Mouse (Mus musculus) megakaryocyte, embryonic 14.5 days (primary cell): ENCODE measurements around the gene Gramd1a.

Experiments used
- FLI1 ChIP-seq: IDR thresholded peaks from 2 replicates; pipeline ENCODE4 v1.6.1; 2012; ENCODE audit warnings: low read length, inconsistent platforms, mixed read lengths
- GATA1 ChIP-seq: IDR thresholded peaks from 3 replicates; pipeline ENCODE4 v1.6.1; 2012; ENCODE audit warnings: mixed read lengths, low read length, inconsistent platforms, borderline replicate concordance

DNA sequence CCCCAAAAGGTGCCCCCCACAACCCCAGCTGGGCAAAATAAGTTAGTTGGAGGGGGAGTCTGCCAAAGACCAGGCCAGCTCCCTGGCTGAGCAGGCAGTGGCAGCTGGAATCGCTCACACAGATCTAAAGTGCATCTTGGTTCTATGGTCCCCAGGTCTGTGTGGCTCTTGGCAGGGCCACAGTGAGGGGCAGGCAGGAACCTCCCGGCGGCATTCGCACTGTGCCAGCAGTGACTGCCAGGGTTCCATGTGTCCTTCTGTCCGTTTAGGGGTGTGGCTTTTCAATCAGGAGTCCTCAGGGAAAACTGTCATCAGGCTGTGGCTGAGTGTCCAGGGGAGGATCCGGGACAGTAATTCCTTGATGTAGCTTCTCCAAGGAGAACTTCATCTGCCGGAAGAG is 25.5 kb downstream of the Gramd1a start:
- TF ChIP-seq FLI1 (no peak), GATA1 (no peak)
